ENCODE assay signal across 15 mouse cellular contexts in genomic region chr9:69507206-69507605, GRCm38 (mm10). TPM values are rescaled to one million over a fixed set of nuclear protein-coding genes. Genes with fewer than 3 reads are reported as not detected.
DNase-seq lines count a peak whose midpoint lies in the region; ATAC-seq lines count a peak whose summit lies in the region.
"Had no signal": no experiment of that assay in that cellular context is flagged by ENCODE, and none has a peak within 500 bp of the region (broad histone marks: within the 10 kb centered on the region; RNA-seq: fewer than 3 reads in every experiment).

No protein-coding gene starts in this region.

- 0 out of 2 replicates have a peak, but pooled peaks cover 6% of the 10 kb centered on the region for H3K27me3 ChIP-seq in embryonic facial prominence, embryonic 14.5 days (replicated peaks; ENCODE audit: control insufficient read depth, insufficient read depth, low read length)
- H3K27me3 ChIP-seq in midbrain, embryonic 15.5 days (replicated peaks): 0 out of 2 replicates have a peak, but pooled peaks cover 6% of the 10 kb centered on the region

- peak; percentile 37 for DNase-seq in heart, adult 11 months
- no peak for DNase-seq in heart, adult 18-20 months
- DNase-seq in MN1 (ENCODE audit: low spot score): peak; percentile 16
- peak; percentile 64 for DNase-seq in embryonic facial prominence, embryonic 14.5 days (ENCODE audit: low spot score)
- no peak for DNase-seq in kidney, postnatal 36 days
- no peak for DNase-seq in ovary, adult 18-20 months (ENCODE audit: low spot score)
- DNase-seq: cerebellum, adult 11-12 months; gastrocnemius, adult 2 months; heart, postnatal 14 days; right cerebral cortex, postnatal 25 days; thymus, postnatal 14 days had no signal

- no peaks in the 10 kb centered on the region for H3K36me3 ChIP-seq in embryonic facial prominence, embryonic 14.5 days (ENCODE audit: control insufficient read depth, insufficient read depth, low read length)
- H3K36me3 ChIP-seq in midbrain, embryonic 15.5 days (replicated peaks): no peaks in the 10 kb centered on the region
- H3K36me3 ChIP-seq: neural tube, embryonic 15.5 days had no signal

- H3K27ac ChIP-seq in embryonic facial prominence, embryonic 14.5 days (replicated peaks; ENCODE audit: low read depth, low read length): no peak overlapping the region
- H3K27ac ChIP-seq in midbrain, embryonic 15.5 days: no peak overlapping the region
- H3K27ac ChIP-seq: gastrocnemius, adult 2 months; neural tube, embryonic 15.5 days had no signal

- 0 out of 2 replicates have a peak, but pooled peaks have one; percentile 30 for ATAC-seq in embryonic facial prominence, embryonic 14.5 days (ENCODE audit: low read depth)
- ATAC-seq in midbrain, embryonic 15.5 days (replicated peaks): no peak
- ATAC-seq in monocyte, adult 5-6 weeks (replicated peaks; ENCODE audit: insufficient number of reproducible peaks, low FRiP score, low TSS enrichment, poor library complexity, severe bottlenecking): no peak

- H3K4me1 ChIP-seq in embryonic facial prominence, embryonic 14.5 days (ENCODE audit: control insufficient read depth, insufficient read depth, low read length): no peaks in the 10 kb centered on the region; the same call in 1 of the 2 replicates
- H3K4me1 ChIP-seq in midbrain, embryonic 15.5 days: peaks cover 22% of the 10 kb centered on the region

- WGBS in embryonic facial prominence, embryonic 14.5 days: 31% methylated on average over 11 of the region's 11 CpGs
- WGBS in midbrain, embryonic 15.5 days: 19% methylated on average over 11 of the region's 11 CpGs

- no peak overlapping the region for H3K4me3 ChIP-seq in embryonic facial prominence, embryonic 14.5 days (ENCODE audit: low read depth, low read length)
- no peak overlapping the region for H3K4me3 ChIP-seq in midbrain, embryonic 15.5 days
- H3K4me3 ChIP-seq: gastrocnemius, adult 2 months; neural tube, embryonic 15.5 days had no signal

- no peaks in the 10 kb centered on the region for H3K9me3 ChIP-seq in embryonic facial prominence, embryonic 14.5 days (ENCODE audit: control insufficient read depth, low read length)
- no peaks in the 10 kb centered on the region for H3K9me3 ChIP-seq in midbrain, embryonic 15.5 days
- H3K9me3 ChIP-seq: neural tube, embryonic 15.5 days had no signal

- H3K9ac ChIP-seq in embryonic facial prominence, embryonic 14.5 days (ENCODE audit: low read depth, low read length): no peak overlapping the region
- no peak overlapping the region for H3K9ac ChIP-seq in midbrain, embryonic 15.5 days
- H3K9ac ChIP-seq: neural tube, embryonic 15.5 days had no signal

- peak overlapping the region; percentile 21 for H3K4me2 ChIP-seq in embryonic facial prominence, embryonic 14.5 days (ENCODE audit: low read depth, low read length)
- peak overlapping the region; percentile 25 for H3K4me2 ChIP-seq in midbrain, embryonic 15.5 days
- H3K4me2 ChIP-seq: liver, embryonic 11.5 days; neural tube, embryonic 15.5 days had no signal

RNA-seq across cellular contexts. Expression of gene Anxa2, which starts 53.8 kb away (rescaled TPM):
- total RNA-seq in heart, adult 18-20 months (2021): 10 to 100 TPM; 74.1 to 74.4 TPM
- polyA plus RNA-seq in embryonic facial prominence, embryonic 14.5 days (2014; fragmentation: Nextera tagmentation; extraction: Ambion mirVana): 1,306 and 1,330 TPM in 2 replicates
- polyA plus RNA-seq in midbrain, embryonic 15.5 days (2015; fragmentation: Nextera tagmentation; extraction: Ambion mirVana): 123 and 142 TPM in 2 replicates
- total RNA-seq in monocyte, adult 5-6 weeks (2017): 428 to 649 TPM (median 479 TPM) in 3 replicates

Comparison
In these comparisons a context has a peak if more than half of its experiments do, and no peak if none do; other contexts are left out.
1. DNase-seq: peak in heart, adult 11 months (single experiment), MN1 (single experiment) and embryonic facial prominence, embryonic 14.5 days (single experiment); none in heart, adult 18-20 months (0 of 2), kidney, postnatal 36 days (0 of 2) and ovary, adult 18-20 months (single experiment).